Mouse (Mus musculus) hindbrain, embryonic 12.5 days (tissue): ENCODE measurements around the gene Lgr6. TPM values are rescaled to one million over a fixed set of nuclear protein-coding genes. Genes with fewer than 3 reads are reported as not detected.

Experiments used
- ATAC-seq: fragments of 200-750 bp; cut with Nextera tagmentation; 2 replicates; pipeline ENCODE4 v1.8.0; 2017; ENCODE audit warnings: moderate TSS enrichment; ENCODE audit not compliant: low FRiP score
- H3K27ac ChIP-seq: fragments of 300-500 bp; sonication (generic); 2 replicates; pipeline ENCODE4 v1.5.1; 2016; ENCODE audit warnings: mild to moderate bottlenecking
- H3K27me3 ChIP-seq: fragments of 300-500 bp; sonication (generic); 2 replicates; pipeline ENCODE4 v1.6.1; 2016; ENCODE audit warnings: mild to moderate bottlenecking
- H3K36me3 ChIP-seq: fragments of 300-500 bp; sonication (generic); 2 replicates; pipeline ENCODE4 v1.6.1; 2016; ENCODE audit warnings: mild to moderate bottlenecking
- H3K4me1 ChIP-seq: fragments of 300-500 bp; sonication (generic); 2 replicates; pipeline ENCODE4 v1.6.1; 2016
- H3K4me2 ChIP-seq: fragments of 300-500 bp; sonication (generic); replicated peaks from 2 replicates; pipeline ENCODE4 v1.6.1; 2016; ENCODE audit warnings: mild to moderate bottlenecking
- H3K4me3 ChIP-seq: fragments of 300-500 bp; sonication (generic); 2 replicates; pipeline ENCODE4 v1.5.1; 2016; ENCODE audit warnings: mild to moderate bottlenecking
- H3K9ac ChIP-seq: fragments of 300-500 bp; sonication (generic); 2 replicates; pipeline ENCODE4 v1.6.1; 2016; ENCODE audit warnings: mild to moderate bottlenecking, moderate library complexity
- H3K9me3 ChIP-seq: fragments of 300-500 bp; sonication (generic); replicated peaks from 2 replicates; pipeline ENCODE4 v1.6.1; 2016; ENCODE audit warnings: mild to moderate bottlenecking
- WGBS: fragments of 180-500 bp; shearing (Covaris S2); methylation state at CpG from one replicate; pipeline ENCODE4 v1.1.7; 2016; 5-methylcytosine and 5-hydroxymethylcytosine counted together
- polyA plus RNA-seq: library from polyadenylated mRNA; unstranded; fragments of >200 nt; fragmentation: Nextera tagmentation; extraction: Ambion mirVana; gene quantifications from 2 replicates; pipeline ENCODE4 v1.2.1, GENCODE M21; 2016

The Lgr6 gene
- polyA plus RNA-seq, 1 experiment from 2014 or later = 0.90 TPM

DNA sequence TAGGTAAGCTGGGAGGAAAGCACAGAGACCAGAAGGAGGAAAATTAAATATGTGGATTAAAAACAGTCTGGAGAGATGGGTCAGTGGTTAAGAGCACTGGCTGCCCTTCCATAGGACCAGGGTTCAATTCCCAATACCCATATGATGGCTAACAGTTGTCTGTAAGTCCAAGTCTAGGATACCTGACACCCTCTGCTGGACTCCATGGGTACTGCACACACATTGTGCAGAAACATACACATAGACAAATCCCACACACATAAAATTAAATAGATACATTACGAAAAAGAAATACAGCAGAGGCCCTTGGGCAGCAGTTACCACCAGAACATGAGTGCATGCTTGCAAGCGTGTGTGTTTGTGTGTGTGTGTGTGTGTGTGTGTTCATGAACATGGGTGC is 40.6 kb downstream of the Lgr6 start:
- 0 out of 2 replicates have a peak, but pooled peaks cover 5% of the 10 kb centered on the region for H3K9me3 ChIP-seq
- H3K4me1 ChIP-seq = no peaks in the 10 kb centered on the region
- no peak for ATAC-seq
- H3K36me3 ChIP-seq = no peaks in the 10 kb centered on the region
- no peaks in the 10 kb centered on the region for H3K27me3 ChIP-seq
- WGBS = 87% methylated on average over 2 of the region's 2 CpGs
- H3K4me3 ChIP-seq = no peak overlapping the region
- no peak overlapping the region for H3K4me2 ChIP-seq
- no peak overlapping the region for H3K9ac ChIP-seq
- no peak overlapping the region for H3K27ac ChIP-seq

DNA sequence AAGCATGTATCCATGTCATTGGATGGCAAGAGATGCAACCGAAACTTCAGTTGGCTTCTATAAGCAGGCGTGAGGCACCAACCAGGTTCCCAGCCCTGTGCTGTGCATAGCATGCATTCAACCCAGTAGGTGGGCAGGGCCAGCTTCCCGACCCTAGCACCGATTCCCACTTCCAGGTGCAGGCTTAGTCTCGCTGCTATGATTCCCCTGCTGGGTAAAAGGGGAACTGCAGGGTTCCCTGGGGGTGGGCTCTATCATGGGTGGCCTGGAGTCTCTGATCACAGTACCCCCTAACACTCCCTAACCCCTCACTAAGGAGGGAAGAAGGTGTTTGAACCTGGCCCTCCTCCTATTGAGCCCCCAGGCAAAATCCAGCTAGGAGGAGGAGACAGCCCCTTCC is 42.1 kb downstream of the Lgr6 start:
- H3K27ac ChIP-seq = no peak overlapping the region
- 65% methylated on average over 5 of the region's 5 CpGs for WGBS
- H3K36me3 ChIP-seq = no peaks in the 10 kb centered on the region
- no peaks in the 10 kb centered on the region for H3K4me1 ChIP-seq
- H3K4me3 ChIP-seq = no peak overlapping the region
- H3K9ac ChIP-seq = no peak overlapping the region
- 0 out of 2 replicates have a peak, but pooled peaks cover 5% of the 10 kb centered on the region for H3K9me3 ChIP-seq
- no peaks in the 10 kb centered on the region for H3K27me3 ChIP-seq
- H3K4me2 ChIP-seq = no peak overlapping the region
- ATAC-seq = no peak

DNA sequence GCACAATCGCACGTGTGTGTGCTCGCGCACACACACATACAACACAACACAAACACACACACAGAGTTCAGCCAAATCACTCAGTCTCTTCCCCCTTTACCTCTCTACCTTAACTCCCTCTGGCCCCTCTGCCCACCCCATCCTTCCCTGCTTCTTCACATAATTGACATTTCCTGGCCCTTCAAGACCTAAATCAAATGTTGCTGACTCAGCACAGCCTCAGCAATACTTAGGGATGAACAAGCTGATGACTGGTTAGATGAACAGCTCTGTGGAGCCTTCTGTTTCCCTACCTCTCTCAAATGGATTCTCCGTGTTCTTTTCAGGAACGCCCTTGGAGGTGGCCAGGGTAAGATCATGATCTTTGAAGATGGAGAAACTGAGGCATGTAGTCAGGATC is 43.8 kb downstream of the Lgr6 start:
- no peak overlapping the region for H3K27ac ChIP-seq
- H3K36me3 ChIP-seq = no peaks in the 10 kb centered on the region
- no peaks in the 10 kb centered on the region for H3K27me3 ChIP-seq
- H3K9me3 ChIP-seq = 0 out of 2 replicates have a peak, but pooled peaks cover 5% of the 10 kb centered on the region
- ATAC-seq = no peak
- H3K4me2 ChIP-seq = no peak overlapping the region
- WGBS = 92% methylated on average over 6 of the region's 6 CpGs
- H3K4me1 ChIP-seq = no peaks in the 10 kb centered on the region
- no peak overlapping the region for H3K4me3 ChIP-seq
- H3K9ac ChIP-seq = no peak overlapping the region

DNA sequence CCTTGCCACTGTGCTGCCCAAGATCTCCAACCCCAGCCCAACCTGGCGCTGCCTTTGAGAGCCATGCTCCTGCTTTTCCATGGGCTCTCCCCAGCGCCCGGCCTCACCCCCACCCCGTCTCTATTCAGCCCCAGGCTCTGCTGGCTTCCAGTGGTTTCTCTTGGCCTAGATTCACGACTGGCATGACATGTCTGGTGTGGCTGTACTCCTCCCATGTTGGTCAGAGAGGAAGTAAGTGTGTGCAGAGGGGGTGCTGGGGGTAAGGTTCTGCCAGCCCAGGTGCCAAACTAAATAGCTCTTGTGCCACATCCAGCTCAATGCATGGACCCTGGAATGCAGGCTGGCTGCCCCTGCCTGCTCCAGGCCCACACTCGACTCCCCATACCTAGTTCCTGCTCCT is 44.9 kb downstream of the Lgr6 start:
- Histone ChIP-seq H3K27me3 (no peaks in the 10 kb centered on the region), H3K9me3 (0 out of 2 replicates have a peak, but pooled peaks cover 5% of the 10 kb centered on the region), H3K36me3 (no peaks in the 10 kb centered on the region), H3K27ac (no peak overlapping the region), H3K9ac (no peak overlapping the region), H3K4me2 (no peak overlapping the region), H3K4me1 (no peaks in the 10 kb centered on the region), H3K4me3 (no peak overlapping the region)
- no peak for ATAC-seq
- 81% methylated on average over 6 of the region's 6 CpGs for WGBS

- H3K9me3 ChIP-seq = no peaks in the 10 kb centered on the region
- no peaks in the 10 kb centered on the region for H3K36me3 ChIP-seq
- no peaks in the 10 kb centered on the region for H3K27me3 ChIP-seq
- no peak overlapping the region for H3K27ac ChIP-seq
- H3K4me2 ChIP-seq = no peak overlapping the region
- no peak overlapping the region for H3K4me3 ChIP-seq
- ATAC-seq = no peak
- no peak overlapping the region for H3K9ac ChIP-seq
- H3K4me1 ChIP-seq = no peaks in the 10 kb centered on the region
- WGBS = 86% methylated on average over 8 of the region's 8 CpGs
Measured at GRCm38 (mm10) chr1:135056901-135057300, 48.2 kb downstream of the Lgr6 start.

- H3K27ac ChIP-seq = no peak overlapping the region
- no peak overlapping the region for H3K9ac ChIP-seq
- H3K27me3 ChIP-seq = no peaks in the 10 kb centered on the region
- no peak overlapping the region for H3K4me3 ChIP-seq
- WGBS = 80% methylated on average over 5 of the region's 5 CpGs
- no peaks in the 10 kb centered on the region for H3K9me3 ChIP-seq
- no peak for ATAC-seq
- H3K36me3 ChIP-seq = no peaks in the 10 kb centered on the region
- no peak overlapping the region for H3K4me2 ChIP-seq
- H3K4me1 ChIP-seq = peaks cover 3% of the 10 kb centered on the region
Measured at GRCm38 (mm10) chr1:135054121-135054520, 51.0 kb downstream of the Lgr6 start.

DNA sequence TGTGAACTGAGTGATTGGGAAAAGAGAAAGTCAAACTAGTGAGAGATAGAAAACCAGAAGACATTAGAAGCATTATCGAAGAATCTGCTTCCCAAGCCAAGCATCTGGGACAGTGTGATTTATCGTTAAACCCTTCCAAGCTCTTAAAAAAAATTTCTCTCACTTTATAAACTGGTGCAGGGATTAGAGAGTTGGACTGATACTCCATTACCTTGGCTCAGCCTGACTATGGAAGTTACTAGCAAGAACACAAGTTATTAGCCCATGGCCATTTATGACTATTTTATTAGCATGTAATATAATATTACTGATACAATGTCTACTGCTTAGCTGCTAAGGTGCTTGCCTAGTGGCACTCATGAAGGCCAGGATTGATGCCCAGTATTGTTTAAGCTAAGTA is 60.6 kb downstream of the Lgr6 start:
- H3K4me3 ChIP-seq = no peak overlapping the region

GRCm38 (mm10) chr1:135036297-135036696 is 68.8 kb downstream of the Lgr6 start:
- Histone ChIP-seq H3K4me2 (no peak overlapping the region), H3K4me3 (no peak overlapping the region), H3K9me3 (no peaks in the 10 kb centered on the region), H3K27ac (no peak overlapping the region), H3K4me1 (no peaks in the 10 kb centered on the region), H3K27me3 (no peaks in the 10 kb centered on the region), H3K36me3 (no peaks in the 10 kb centered on the region), H3K9ac (no peak overlapping the region)
- WGBS = 82% methylated on average over 5 of the region's 5 CpGs
- no peak for ATAC-seq

More for the DNA sequence above, 60.6 kb downstream of the Lgr6 start:
- WGBS = 94% methylated on average over 2 of the region's 2 CpGs
- Histone ChIP-seq H3K36me3 (no peaks in the 10 kb centered on the region), H3K27me3 (no peaks in the 10 kb centered on the region), H3K27ac (no peak overlapping the region), H3K4me2 (no peak overlapping the region), H3K9ac (no peak overlapping the region), H3K9me3 (no peaks in the 10 kb centered on the region), H3K4me1 (no peaks in the 10 kb centered on the region)
- ATAC-seq = no peak

DNA sequence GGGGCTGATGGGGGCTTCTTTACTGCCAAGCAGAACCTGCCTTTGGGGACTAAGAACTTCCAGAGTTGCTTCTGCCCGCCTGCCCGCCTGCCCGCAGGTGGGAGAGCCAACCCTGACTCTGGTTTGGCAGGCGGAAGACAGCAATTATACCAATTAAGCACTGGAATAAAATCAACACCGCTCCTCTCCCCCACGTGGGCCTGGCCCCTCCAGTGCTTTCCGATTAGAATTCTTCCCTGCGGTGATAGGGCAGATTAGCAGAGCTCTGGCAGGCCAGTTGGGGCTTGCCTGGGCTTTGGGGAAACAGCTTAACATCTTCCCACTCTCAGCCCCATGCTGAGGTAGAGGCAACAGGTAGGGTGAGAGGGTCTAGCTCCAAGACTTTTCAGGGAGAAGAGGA is 72.4 kb downstream of the Lgr6 start:
- H3K27ac ChIP-seq = no peak overlapping the region
- no peaks in the 10 kb centered on the region for H3K4me1 ChIP-seq
- no peak overlapping the region for H3K9ac ChIP-seq
- no peaks in the 10 kb centered on the region for H3K36me3 ChIP-seq
- no peaks in the 10 kb centered on the region for H3K27me3 ChIP-seq
- peaks cover 6% of the 10 kb centered on the region for H3K9me3 ChIP-seq
- no peak for ATAC-seq
- H3K4me2 ChIP-seq = no peak overlapping the region
- no peak overlapping the region for H3K4me3 ChIP-seq
- 53% methylated on average over 8 of the region's 8 CpGs for WGBS

- Histone ChIP-seq H3K9me3 (peaks cover 8% of the 10 kb centered on the region), H3K9ac (no peak overlapping the region), H3K36me3 (no peaks in the 10 kb centered on the region), H3K4me1 (no peaks in the 10 kb centered on the region), H3K4me2 (no peak overlapping the region), H3K27ac (no peak overlapping the region), H3K27me3 (no peaks in the 10 kb centered on the region), H3K4me3 (no peak overlapping the region)
- 76% methylated on average over 2 of the region's 2 CpGs for WGBS
- no peak for ATAC-seq
Measured at GRCm38 (mm10) chr1:135030121-135030520, 75.0 kb downstream of the Lgr6 start.

- Histone ChIP-seq H3K27ac (no peak overlapping the region), H3K4me1 (peaks cover 6% of the 10 kb centered on the region), H3K4me3 (no peak overlapping the region), H3K36me3 (no peaks in the 10 kb centered on the region), H3K4me2 (no peak overlapping the region), H3K9me3 (peaks cover 8% of the 10 kb centered on the region), H3K27me3 (no peaks in the 10 kb centered on the region), H3K9ac (no peak overlapping the region)
- WGBS = 64% methylated on average over 1 of the region's 1 CpGs
- no peak for ATAC-seq
Measured at GRCm38 (mm10) chr1:135026275-135026674, 78.8 kb downstream of the Lgr6 start.

DNA sequence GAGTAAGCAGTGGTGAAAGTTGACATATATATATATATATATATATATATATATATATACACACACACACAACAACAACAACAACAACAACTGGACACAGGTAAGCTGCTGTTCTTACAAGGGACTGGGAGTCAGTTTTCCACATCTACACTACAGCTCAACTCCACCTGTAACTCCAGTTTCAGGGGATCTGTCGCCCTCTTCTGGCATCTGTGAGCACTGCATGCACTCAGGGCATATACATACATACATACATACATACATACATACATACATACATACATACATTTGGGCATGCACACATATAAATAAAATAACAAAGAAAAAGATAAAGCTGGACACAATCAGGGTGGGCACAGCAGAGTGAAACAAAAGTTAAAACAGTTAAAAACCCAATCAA is 81.5 kb downstream of the Lgr6 start:
- Histone ChIP-seq H3K4me2 (no peak overlapping the region), H3K36me3 (no peaks in the 10 kb centered on the region), H3K9ac (no peak overlapping the region), H3K27me3 (no peaks in the 10 kb centered on the region; the same call in 1 of the 2 replicates), H3K27ac (no peak overlapping the region), H3K4me1 (peaks cover 25% of the 10 kb centered on the region), H3K4me3 (no peak overlapping the region), H3K9me3 (peaks cover 8% of the 10 kb centered on the region)
- no peak for ATAC-seq
- WGBS = 80% methylated on average over 1 of the region's 1 CpGs

DNA sequence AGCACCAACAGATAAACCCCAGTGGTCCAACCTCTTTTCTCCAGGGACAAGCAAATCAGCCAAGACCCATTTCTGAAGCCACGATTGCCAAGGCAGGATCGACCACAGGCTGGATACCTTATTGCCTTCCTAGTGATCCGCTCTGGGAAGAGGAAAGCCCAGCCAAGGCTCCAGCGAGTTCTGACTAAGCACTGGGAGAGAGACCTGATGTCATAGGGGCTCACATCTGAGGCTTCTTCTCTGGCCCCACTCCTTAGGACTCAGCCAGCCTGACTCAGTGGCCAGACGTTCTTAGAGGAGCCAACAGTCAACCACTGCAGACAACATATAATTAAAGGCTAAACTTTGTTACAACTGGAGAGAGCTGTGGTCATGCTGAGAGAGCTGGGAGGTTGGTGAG is 83.1 kb downstream of the Lgr6 start:
- no peak overlapping the region for H3K4me3 ChIP-seq
- H3K9ac ChIP-seq = no peak overlapping the region
- 80% methylated on average over 5 of the region's 5 CpGs for WGBS
- H3K4me2 ChIP-seq = no peak overlapping the region
- no peak overlapping the region for H3K27ac ChIP-seq
- H3K4me1 ChIP-seq = peaks cover 25% of the 10 kb centered on the region
- ATAC-seq = no peak
- H3K9me3 ChIP-seq = no peaks in the 10 kb centered on the region
- no peaks in the 10 kb centered on the region; the same call in 1 of the 2 replicates for H3K27me3 ChIP-seq
- no peaks in the 10 kb centered on the region for H3K36me3 ChIP-seq
